Comparison of ENCODE assay signal across 17 mouse cellular contexts in genomic region chr2:40851580-40851979, GRCm38 (mm10).
"Had no signal": no experiment of that assay in that cellular context is flagged by ENCODE, and none has a peak within 500 bp of the region (broad histone marks: within the 10 kb centered on the region; RNA-seq: fewer than 3 reads in every experiment).

No protein-coding gene starts in this region.

- H3K27ac ChIP-seq: limb, embryonic 12.5 days; liver, embryonic 15.5 days; neural tube, embryonic 13.5 days had no signal

- H3K36me3 ChIP-seq: limb, embryonic 12.5 days; liver, embryonic 15.5 days; neural tube, embryonic 13.5 days had no signal

- H3K4me3 ChIP-seq: limb, embryonic 12.5 days; liver, embryonic 15.5 days; myocyte; neural tube, embryonic 13.5 days had no signal

- H3K4me2 ChIP-seq: limb, embryonic 12.5 days; liver, embryonic 15.5 days; neural tube, embryonic 13.5 days had no signal

- H3K27me3 ChIP-seq: limb, embryonic 12.5 days; liver, embryonic 15.5 days; neural tube, embryonic 13.5 days had no signal

- H3K9ac ChIP-seq: limb, embryonic 12.5 days; liver, embryonic 15.5 days; neural tube, embryonic 13.5 days had no signal

- DNase-seq: kidney, adult 8-10 months; kidney, postnatal 25 days; layer of hippocampus, adult 9-11 months; layer of hippocampus, postnatal 36 days; liver; lung, adult 2 months; lung, postnatal 36 days; right cerebral cortex, adult 18-20 months; right cerebral cortex, postnatal 25 days; thymus, postnatal 36 days had no signal

- H3K9me3 ChIP-seq: limb, embryonic 12.5 days; liver, embryonic 15.5 days; neural tube, embryonic 13.5 days had no signal

- ATAC-seq: inflammation-experienced regulatory T-cells, adult 6 months; intestine, postnatal 0 days; lung, postnatal 0 days had no signal

- H3K4me1 ChIP-seq: limb, embryonic 12.5 days; liver, embryonic 15.5 days; neural tube, embryonic 13.5 days had no signal
